Comparison of ENCODE assay signal across 8 mouse cellular contexts in genomic region chr2:93891611-93892280, GRCm38 (mm10). TPM values are rescaled to one million over a fixed set of nuclear protein-coding genes. Genes with fewer than 3 reads are reported as not detected.
DNase-seq lines count a peak whose midpoint lies in the region; ATAC-seq and TF ChIP-seq lines count a peak whose summit lies in the region.

No protein-coding gene starts in this region.

- DNase-seq in lung, adult 18-20 months: peak; percentile 47 to 60
- no peak for DNase-seq in lung, adult 2 months
- peak; percentile 64 for DNase-seq in kidney, adult 11 months
- peak; percentile 92 for DNase-seq in left cerebral cortex, postnatal 4 days
- no peak for DNase-seq in yolk sac, embryonic 10.5 days (ENCODE audit: low spot score)
- DNase-seq in c-Kit-positive CD71-positive TER-119-positive erythroid progenitor cells, embryonic 14.5 days (ENCODE audit: low spot score): no peak

- no peak for TF ChIP-seq CTCF in lung, adult 2 months (IDR thresholded peaks at IDR 0.05; ENCODE audit: insufficient read depth, low read length)

- no peak for TF ChIP-seq POLR2A in lung, adult 2 months (IDR thresholded peaks at IDR 0.05; ENCODE audit: borderline replicate concordance, extremely low read depth, low read depth, low read length)

- intact Hi-C loops in left cerebral cortex, postnatal 4 days (cut with DNase I): no loop called here

- H3K27ac ChIP-seq in forebrain, embryonic 15.5 days (replicated peaks): peak overlapping the region; percentile 96
- peak overlapping the region; percentile 60 for H3K27ac ChIP-seq in midbrain, embryonic 12.5 days (replicated peaks)

- no peaks in the 10 kb centered on the region for H3K27me3 ChIP-seq in forebrain, embryonic 15.5 days
- H3K27me3 ChIP-seq in midbrain, embryonic 12.5 days: 0 out of 2 replicates have a peak, but pooled peaks cover 4% of the 10 kb centered on the region

- peak; percentile 98 for ATAC-seq in forebrain, embryonic 15.5 days (replicated peaks)
- ATAC-seq in midbrain, embryonic 12.5 days (ENCODE audit: low FRiP score, low read depth): peak; percentile 94

- 13% methylated on average over 9 of the region's 9 CpGs for WGBS in lung, adult 2 months
- 7% methylated on average over 9 of the region's 9 CpGs for WGBS in forebrain, embryonic 15.5 days
- WGBS in midbrain, embryonic 12.5 days: 16% methylated on average over 9 of the region's 9 CpGs

- no peak overlapping the region for H3K4me3 ChIP-seq in lung, adult 2 months (replicated peaks; ENCODE audit: extremely low read depth, low read depth, low read length)
- no peak overlapping the region for H3K4me3 ChIP-seq in forebrain, embryonic 15.5 days
- no peak overlapping the region for H3K4me3 ChIP-seq in midbrain, embryonic 12.5 days

- H3K4me1 ChIP-seq in lung, adult 2 months (ENCODE audit: control insufficient read depth, insufficient read depth, low read length): peaks cover 11% of the 10 kb centered on the region
- H3K4me1 ChIP-seq in forebrain, embryonic 15.5 days: peaks cover 24% of the 10 kb centered on the region
- peaks cover 24% of the 10 kb centered on the region for H3K4me1 ChIP-seq in midbrain, embryonic 12.5 days

- H3K9ac ChIP-seq in forebrain, embryonic 15.5 days (replicated peaks): no peak overlapping the region
- H3K9ac ChIP-seq in midbrain, embryonic 12.5 days (replicated peaks): no peak overlapping the region

- no peaks in the 10 kb centered on the region for H3K36me3 ChIP-seq in forebrain, embryonic 15.5 days
- H3K36me3 ChIP-seq in midbrain, embryonic 12.5 days: no peaks in the 10 kb centered on the region

- H3K9me3 ChIP-seq in forebrain, embryonic 15.5 days: no peaks in the 10 kb centered on the region
- H3K9me3 ChIP-seq in midbrain, embryonic 12.5 days: no peaks in the 10 kb centered on the region

- no peak overlapping the region; the same call in 1 of the 2 replicates for H3K4me2 ChIP-seq in forebrain, embryonic 15.5 days (replicated peaks)
- H3K4me2 ChIP-seq in midbrain, embryonic 12.5 days (replicated peaks): no peak overlapping the region

RNA-seq across cellular contexts. Expression of gene Accsl, which starts 22.8 kb away (rescaled TPM):
- polyA plus RNA-seq in lung, adult 2 months (2012; rRNA removed): 0.08 TPM in 1 of 2 replicates, not detected in the other
- polyA plus RNA-seq in forebrain, embryonic 15.5 days (2015; fragmentation: Nextera tagmentation; extraction: Ambion mirVana): 0.45 and 0.66 TPM in 2 replicates
- total RNA-seq in left cerebral cortex, postnatal 4 days (2021): under 1 TPM in 1 of 2 experiments, not detected in 1; 0.68 TPM
- 0.31 and 0.63 TPM in 2 replicates for polyA plus RNA-seq in midbrain, embryonic 12.5 days (2016; fragmentation: Nextera tagmentation; extraction: Ambion mirVana)

RNA-seq across cellular contexts. Expression of gene Accs, which starts 42.0 kb away (rescaled TPM):
- 17.5 and 19.1 TPM in 2 replicates for polyA plus RNA-seq in lung, adult 2 months (2012; rRNA removed)
- polyA plus RNA-seq in forebrain, embryonic 15.5 days (2015; fragmentation: Nextera tagmentation; extraction: Ambion mirVana): 6.9 and 7.8 TPM in 2 replicates
- 1 to 10 TPM; 6.7 to 7.4 TPM for total RNA-seq in left cerebral cortex, postnatal 4 days (2021)
- 6.7 and 9.1 TPM in 2 replicates for polyA plus RNA-seq in midbrain, embryonic 12.5 days (2016; fragmentation: Nextera tagmentation; extraction: Ambion mirVana)

Comparison
In these comparisons a context has a peak if more than half of its experiments do, and no peak if none do; other contexts are left out.
1. DNase-seq: peak in lung, adult 18-20 months (2 of 2), kidney, adult 11 months (single experiment) and left cerebral cortex, postnatal 4 days (single experiment); none in lung, adult 2 months (single experiment), yolk sac, embryonic 10.5 days (single experiment) and c-Kit-positive CD71-positive TER-119-positive erythroid progenitor cells, embryonic 14.5 days (single experiment).